ENCODE assay signal across 18 mouse cellular contexts in genomic region chr5:138745378-138746099, GRCm38 (mm10). TPM values are rescaled to one million over a fixed set of nuclear protein-coding genes. Genes with fewer than 3 reads are reported as not detected.
A peak's percentile ranks its signal among the peaks of the same experiment; 100 is the strongest.
DNase-seq lines count a peak whose midpoint lies in the region.
"Had no signal": no experiment of that assay in that cellular context is flagged by ENCODE, and none has a peak within 500 bp of the region (broad histone marks: within the 10 kb centered on the region; RNA-seq: fewer than 3 reads in every experiment).

No protein-coding gene starts in this region.

- intact Hi-C loops in left cerebral cortex, postnatal 4 days (cut with DNase I) = no loop called here
- intact Hi-C loops in left cerebral cortex, postnatal 14 days (cut with DNase I) = no loop called here

- DNase-seq in left cerebral cortex, postnatal 4 days = peak; percentile 68
- no peak for DNase-seq in left cerebral cortex, postnatal 14 days (ENCODE audit: low spot score in 2 of 2)
- DNase-seq in cerebellum, adult 11-12 months = peak; percentile 81
- peak; percentile 88 to 94 for DNase-seq in cerebellum, postnatal 10 days
- DNase-seq in lung, postnatal 4 days = no peak
- DNase-seq in heart, postnatal 4 days = no peak
- DNase-seq in lung, postnatal 14 days = no peak
- DNase-seq: adrenal gland, adult 8-10 months; gastrocnemius, adult 2 months; kidney, adult 8-10 months; kidney, postnatal 14 days; layer of hippocampus, postnatal 36 days; liver, embryonic 13.5 days; lung, adult 2 months; lung, postnatal 36 days; right cerebral cortex, adult 18-20 months; thymus, postnatal 25 days had no signal

RNA-seq across cellular contexts. Expression of gene Fam20c, which starts 8.8 kb away (rescaled TPM):
- total RNA-seq in left cerebral cortex, postnatal 4 days (2021) = 10 to 100 TPM; 79.5 to 92.0 TPM
- total RNA-seq in left cerebral cortex, postnatal 14 days (2021) = 10 to 100 TPM; 37.9 to 42.1 TPM
- total RNA-seq in heart, postnatal 4 days (2021) = 10 to 100 TPM; 16.3 to 17.0 TPM
- total RNA-seq: MEL had no signal

Comparison
In these comparisons a context has a peak if more than half of its experiments do, and no peak if none do; other contexts are left out.
1. DNase-seq: peak in left cerebral cortex, postnatal 4 days (single experiment), cerebellum, adult 11-12 months (single experiment) and cerebellum, postnatal 10 days (2 of 2); none in left cerebral cortex, postnatal 14 days (0 of 2), lung, postnatal 4 days (0 of 2), heart, postnatal 4 days (single experiment) and lung, postnatal 14 days (single experiment).